Mouse (Mus musculus) liver, embryonic 14.5 days (tissue): ENCODE measurements at regions not wholly inside any gene's neighbourhood (a gene's known extent, or its start where the extent isn't known, plus 50 kb on each side); places are given as distances from the start of the nearest gene placed in this dataset.

Experiments
- CTCF ChIP-seq: IDR thresholded peaks from 2 replicates; pipeline ENCODE4 v1.5.1; 2016; ENCODE audit warnings: antibody characterized with exemption, low read depth, control low read depth
- EP300 ChIP-seq: IDR thresholded peaks from 2 replicates; pipeline ENCODE4 v1.6.1; 2016; ENCODE audit warnings: antibody characterized with exemption, low read depth

- no peak for TF ChIP-seq CTCF
- no peak for TF ChIP-seq EP300
These were observed 215.4 kb downstream of the Sec16b start for GRCm38 (mm10) chr1:157721946-157722345.
